Mouse (Mus musculus) heart, adult 2 months (tissue): ENCODE measurements around the gene Ehmt1.

Experiments used
- CTCF ChIP-seq: fragments of 200-600 bp; IDR thresholded peaks from 2 replicates; pipeline ENCODE4 v1.8.1; 2022; ENCODE audit warnings: antibody characterized with exemption, mild to moderate bottlenecking, moderate library complexity
- EP300 ChIP-seq: fragments of 200-500 bp; IDR thresholded peaks from 2 replicates; pipeline ENCODE4 v1.6.1; 2011; ENCODE audit warnings: low read depth, low read length, control low read depth; ENCODE audit not compliant: insufficient read depth
- POLR2A ChIP-seq: fragments of 200-500 bp; IDR thresholded peaks from 2 replicates; pipeline ENCODE4 v1.6.1; 2011; ENCODE audit warnings: mild to moderate bottlenecking, low read depth, low read length, control low read depth; ENCODE audit not compliant: insufficient read depth

GRCm38 (mm10) chr2:24763115-24763557 lies 156.3 kb downstream of the Ehmt1 start, which contains the start of gene Cacna1b:
- no peak for TF ChIP-seq CTCF
- TF ChIP-seq POLR2A = no peak
- no peak for TF ChIP-seq EP300
